Mouse (Mus musculus) telencephalon, adult 2 months (tissue): ENCODE data around the gene Plac1.

Experiments used
- DNase-seq: peaks from one replicate; pipeline ENCODE4 v3.0.0-alpha.2; 2011; ENCODE audit warnings: low read depth, low spot score

Gene Plac1

DNA sequence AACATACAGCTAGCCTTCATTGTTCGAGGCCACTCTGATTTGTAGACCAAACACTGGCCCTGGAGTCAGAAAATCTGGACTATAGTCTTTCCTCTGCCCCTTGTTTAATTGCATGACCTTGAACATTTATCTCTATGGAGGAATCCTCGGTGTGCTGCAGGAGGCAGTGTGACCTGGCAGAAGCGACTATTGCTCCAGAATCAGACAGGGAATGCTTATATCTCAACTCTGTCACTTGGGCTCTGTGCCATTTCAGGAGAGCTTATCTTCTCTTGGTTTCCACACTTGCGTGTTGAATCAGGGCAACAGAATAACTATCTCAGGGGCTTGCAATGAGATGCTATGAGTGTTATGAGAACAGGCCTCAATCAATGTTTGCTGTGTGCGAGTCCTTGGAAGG lies 38.3 kb downstream of the Plac1 start:
- no peak for DNase-seq

DNA sequence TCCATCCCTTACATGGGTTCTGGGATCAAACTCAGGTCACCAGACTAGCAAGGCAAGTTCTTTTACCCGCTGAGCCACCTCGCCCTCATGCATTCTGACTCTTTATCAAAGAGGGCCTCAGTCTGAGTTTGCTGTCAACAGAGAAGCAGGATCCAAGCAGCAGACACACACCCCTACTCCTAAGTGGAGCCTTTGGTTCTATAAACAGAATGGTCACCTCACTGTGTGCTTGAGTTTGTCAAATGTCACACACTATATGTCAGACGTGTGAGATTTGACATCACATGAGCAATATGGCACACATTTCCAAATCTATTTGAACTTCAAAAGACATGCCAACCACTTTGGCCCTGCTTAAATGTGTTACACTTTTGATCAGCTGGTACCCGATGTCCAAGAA lies 42.2 kb downstream of the Plac1 start:
- DNase-seq = no peak

DNA sequence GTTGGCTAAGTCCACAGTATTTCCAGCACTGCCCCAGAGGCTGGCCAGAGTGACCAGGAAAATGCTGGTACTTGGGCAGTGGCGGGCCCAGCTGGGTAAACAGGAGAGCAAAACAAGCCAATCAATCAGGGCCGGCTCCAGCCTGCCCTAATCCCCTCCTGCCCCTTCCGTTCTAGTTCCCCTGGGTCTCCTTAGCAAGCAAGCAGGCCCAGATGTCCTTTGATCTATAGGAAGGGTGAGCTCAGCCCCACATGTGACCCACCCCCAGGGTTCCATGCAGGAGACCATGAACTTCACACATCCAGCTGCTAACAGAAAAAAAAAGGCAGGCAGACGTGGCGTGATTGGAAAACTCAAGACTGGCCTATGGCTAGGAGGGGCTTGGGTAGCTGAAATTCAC lies 43.5 kb downstream of the Plac1 start:
- no peak for DNase-seq

DNA sequence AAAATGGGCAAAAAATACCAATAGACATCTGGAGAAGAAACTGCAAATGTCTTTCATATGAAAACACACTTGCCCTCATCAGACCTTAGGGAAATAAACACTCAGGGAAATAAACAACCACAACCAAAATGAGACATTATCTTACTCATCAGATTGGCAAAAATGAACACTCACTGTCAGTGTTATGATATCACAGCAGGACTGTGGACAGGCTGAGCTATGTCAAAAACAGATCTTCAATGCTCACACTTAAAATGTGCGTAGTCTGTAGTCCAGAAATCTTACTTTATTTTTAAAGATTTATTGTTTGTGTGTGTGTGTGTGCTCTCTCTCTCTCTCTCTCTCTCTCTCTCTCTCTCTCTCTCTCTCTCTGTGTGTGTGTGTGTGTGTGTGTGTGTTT lies 51.2 kb downstream of the Plac1 start:
- DNase-seq = no peak

DNA sequence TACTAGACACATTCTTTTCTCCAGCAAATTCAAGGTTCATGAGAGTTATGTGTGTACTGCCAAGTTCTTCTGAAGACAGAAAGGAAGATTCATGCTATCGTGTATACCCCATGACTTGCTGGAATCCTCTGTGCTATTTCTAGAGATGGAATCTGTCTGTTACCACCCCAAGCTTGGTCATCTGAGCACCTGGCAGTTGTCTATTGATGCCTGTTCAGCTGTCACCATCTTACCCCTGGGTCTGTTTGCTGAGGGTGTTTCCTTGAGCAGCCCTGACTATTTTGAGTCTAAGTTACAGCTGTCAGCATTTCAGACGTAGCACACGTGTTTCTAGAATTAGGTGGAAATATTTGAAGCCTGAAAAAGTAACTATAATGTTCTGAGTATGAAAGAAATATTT lies 60.1 kb downstream of the Plac1 start:
- DNase-seq = no peak

DNA sequence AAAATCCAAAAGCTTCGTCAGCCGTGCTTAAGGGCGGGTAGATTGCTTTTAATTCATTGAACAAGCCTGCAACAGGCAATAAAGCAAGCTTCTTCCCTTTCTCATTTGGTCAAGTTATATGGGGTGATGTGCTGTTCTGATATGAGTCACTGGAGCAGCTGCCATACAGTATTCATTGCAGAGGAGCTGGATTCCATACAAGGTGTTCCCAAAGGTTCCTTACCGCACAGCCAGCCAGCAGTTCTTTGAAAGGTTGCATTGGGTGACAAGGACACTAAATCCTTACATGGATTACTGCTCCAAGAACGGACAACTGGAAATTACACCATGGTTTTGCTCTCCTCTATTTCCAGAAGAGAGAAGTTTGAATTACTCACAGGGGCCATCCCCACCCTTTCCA lies 63.6 kb downstream of the Plac1 start:
- no peak for DNase-seq

DNA sequence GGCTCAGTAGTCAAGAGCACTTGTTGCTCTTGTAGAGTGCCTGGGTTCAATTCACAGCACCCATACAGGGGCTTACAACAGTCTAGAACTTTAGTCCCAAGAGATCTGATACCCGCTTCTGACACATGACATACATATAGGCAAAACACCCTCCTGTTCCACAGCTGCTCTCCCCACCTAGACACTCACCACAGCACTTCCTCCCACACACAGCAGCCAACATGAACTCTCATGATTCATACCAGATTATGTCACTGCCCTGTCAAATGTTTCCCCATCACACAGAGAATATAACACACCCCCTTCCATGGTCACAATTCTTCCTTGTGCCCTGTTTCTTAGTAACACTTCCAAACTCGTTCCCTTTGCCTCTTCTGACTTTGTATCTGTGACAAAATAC lies 71.3 kb downstream of the Plac1 start:
- DNase-seq = no peak

DNA sequence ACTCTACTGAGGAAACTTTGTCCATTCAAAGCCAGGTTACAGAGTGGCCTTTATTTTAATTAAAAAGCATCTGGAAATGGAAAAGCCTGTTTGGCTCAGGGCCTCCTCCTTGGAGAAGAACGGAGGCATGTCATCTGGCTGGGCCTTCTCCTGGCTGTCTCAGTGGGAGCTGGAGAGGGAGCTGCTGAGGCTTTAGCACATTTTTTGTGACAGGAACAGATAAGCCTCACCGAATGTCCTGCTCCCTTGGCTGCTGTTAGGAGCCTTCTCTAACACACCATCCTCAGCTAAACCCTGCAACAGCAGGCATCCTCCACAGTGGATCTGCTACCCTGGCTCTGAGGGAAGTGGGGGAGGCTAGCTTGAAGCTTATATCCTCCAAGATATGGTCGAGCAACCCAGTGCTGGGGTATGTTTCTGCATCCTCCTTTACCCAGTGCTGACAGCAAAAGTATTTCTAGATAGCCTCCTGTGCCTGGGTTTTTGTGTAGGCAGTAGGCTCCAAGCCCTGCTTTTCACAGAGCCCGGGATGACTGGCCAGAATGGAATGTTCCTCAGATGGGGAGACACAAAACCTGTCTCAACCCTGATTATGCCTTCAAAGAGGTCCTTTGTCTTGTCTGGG lies 72.9 kb downstream of the Plac1 start:
- DNase-seq = no peak

DNA sequence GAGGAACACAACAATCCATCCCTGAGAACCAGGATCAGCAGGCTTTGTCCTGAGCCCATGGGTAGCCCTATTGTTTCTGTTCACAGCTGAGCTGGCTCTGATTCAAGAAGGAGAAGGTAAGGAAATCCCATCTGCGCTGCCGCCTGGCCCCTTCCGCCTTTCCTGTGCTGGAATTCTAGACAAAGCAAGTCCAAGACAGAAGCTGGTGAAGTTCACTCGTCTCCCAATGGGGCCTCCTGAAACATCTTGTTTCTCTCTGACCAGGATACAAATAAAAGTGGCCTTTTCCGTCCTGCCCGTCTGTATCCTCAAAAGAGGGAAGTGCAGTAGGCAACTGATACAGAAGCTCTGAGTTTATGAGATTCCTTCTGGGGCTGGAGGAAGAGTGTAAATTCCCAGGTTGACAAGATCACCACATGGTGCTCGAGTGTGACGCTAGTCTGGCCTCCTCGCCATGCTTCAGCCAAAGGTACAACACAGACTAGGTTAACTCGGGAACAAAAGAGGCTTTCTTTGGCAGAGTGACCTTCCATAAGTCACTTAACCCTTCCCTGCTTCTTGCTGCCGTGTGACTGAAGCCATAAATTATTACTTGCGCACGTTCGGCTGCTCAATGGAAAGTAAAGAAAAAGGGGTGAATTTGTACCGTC lies 73.5 kb downstream of the Plac1 start:
- DNase-seq = no peak

DNA sequence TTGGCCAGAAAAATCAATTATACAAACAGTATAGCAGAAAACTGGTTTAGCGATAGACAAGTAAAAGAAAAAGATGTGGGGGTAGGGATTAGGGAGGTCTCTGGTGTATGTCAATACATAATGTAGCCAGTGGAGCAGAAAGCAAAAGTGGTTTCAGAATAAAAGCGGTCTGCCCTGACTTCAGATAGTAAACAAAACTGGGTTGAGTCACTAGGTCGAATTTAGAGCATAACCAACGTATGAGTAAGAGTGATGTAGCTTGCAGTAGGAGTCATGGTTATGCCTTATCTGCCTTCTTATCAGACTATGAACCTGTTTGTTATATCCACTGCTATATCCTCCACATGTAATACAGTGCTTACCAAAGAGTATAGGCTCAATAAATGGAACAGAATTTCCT lies 77.3 kb downstream of the Plac1 start:
- no peak for DNase-seq

DNA sequence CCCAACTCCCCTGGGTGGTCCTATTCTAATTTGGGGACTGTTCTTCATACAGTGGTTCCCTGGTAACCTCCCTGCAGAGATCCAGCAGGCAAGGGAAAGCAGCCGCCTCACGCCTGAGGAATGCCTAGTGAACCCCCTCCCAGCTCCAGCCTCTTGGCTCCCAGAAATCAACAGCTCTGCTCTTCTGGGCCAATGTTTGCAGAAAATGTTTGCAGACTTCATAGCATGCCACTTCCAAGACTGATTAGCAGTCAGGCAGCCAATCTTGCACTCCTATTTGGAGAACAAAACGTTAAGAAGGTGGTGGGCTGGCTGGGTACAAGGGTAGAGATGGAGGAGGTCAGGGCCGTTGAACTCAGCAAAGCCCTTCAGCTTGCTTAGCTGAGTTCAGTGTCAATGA lies 78.3 kb downstream of the Plac1 start:
- no peak for DNase-seq

DNA sequence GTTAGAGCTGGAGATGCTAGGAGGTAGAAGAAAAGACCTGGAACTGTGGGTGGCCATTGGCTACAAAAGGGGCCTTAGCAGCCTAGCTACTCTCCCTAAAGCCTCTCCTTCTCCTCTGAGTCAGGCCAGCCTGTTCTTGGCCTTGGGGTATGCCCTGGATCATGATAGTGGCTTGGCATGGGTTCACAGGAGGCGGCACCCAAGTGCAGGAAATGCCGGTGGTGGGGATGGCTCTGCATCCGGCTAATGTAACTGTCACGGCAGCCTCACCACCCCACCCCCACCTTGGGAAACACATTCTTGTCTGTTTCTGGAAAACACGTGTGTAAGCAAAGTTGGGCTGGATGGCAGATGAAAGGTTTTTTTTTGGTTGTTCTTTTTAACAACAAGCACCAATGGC lies 78.8 kb downstream of the Plac1 start:
- DNase-seq = no peak

DNA sequence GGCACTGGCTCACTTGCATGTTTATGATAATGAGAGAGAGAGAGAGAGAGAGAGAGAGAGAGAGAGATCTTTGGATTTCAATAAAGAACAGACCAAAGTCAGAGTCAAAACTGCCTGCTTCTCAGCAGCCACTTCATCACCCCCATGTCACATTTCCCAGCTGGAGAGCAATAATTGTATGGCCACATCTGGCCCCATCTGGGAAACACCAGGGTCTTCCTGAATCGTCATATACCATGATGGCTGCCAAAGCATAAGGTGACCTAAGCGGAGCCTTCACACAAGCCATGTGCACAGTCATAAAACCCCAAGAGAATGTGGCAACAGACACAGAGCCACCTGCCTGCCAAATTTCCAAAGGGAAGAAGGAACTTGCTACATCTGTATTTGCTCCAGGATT lies 91.9 kb downstream of the Plac1 start:
- DNase-seq = no peak

DNA sequence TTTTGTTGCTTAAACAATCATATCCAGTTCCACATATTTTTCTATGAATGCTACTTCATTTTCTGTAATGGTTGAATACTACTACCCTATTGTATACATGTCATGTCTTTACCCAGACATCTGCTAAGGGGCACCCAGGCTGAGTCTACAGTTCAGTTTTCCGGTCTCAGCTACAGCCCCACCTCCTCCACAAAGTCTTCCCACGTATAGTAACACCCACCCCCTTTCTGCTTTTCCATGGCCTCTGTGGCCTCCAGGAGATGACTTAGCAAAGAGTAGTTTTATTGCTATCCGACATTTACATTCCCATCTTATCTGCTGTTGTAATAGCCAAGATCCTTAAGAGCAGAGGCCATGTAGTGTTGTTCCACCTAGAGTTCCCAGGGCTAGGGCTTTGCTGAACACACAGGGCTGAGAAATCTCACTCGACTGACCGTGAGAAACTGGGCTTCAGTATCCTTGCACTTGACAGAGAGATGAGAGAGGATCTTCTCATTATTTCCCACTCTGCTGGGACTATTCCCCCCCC lies 93.5 kb downstream of the Plac1 start:
- DNase-seq = no peak

DNA sequence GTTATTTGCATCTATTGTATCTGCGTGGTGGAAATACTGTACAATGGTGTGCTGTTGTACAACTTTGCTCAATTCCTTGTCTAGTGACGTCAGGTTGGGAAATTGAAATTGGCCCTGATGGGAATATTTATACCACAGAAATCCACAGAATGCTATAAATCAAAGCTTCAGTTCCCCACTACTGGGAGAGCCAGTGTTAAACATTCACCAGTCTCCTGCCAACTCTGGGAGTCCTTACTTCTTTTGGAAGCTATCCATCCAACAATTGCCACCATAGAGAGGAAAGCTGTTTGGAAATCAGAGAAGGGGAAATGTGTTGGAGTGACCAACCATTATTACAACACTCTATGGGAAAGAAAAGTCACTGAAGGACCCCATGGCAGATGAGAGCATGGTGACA lies 100.3 kb downstream of the Plac1 start:
- no peak for DNase-seq

DNA sequence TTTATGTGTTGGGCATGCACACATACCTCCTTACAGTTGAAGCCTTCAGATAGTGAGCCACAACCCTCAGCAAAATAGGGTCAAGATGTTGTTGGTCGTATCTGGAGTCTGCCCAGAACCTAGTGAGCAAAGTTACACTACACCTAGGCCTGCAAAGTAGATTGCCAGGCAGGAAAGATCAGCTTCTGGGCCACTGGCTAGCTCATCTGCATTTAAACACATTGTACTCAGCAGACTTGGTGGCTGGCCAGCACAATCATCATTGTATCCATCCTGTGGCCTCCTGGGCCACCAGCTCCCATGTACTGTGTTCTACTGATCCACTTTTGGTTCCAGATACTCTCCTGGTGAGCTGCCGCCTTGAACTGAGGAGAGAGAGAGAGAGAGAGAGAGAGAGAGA lies 102.8 kb downstream of the Plac1 start:
- no peak for DNase-seq

DNA sequence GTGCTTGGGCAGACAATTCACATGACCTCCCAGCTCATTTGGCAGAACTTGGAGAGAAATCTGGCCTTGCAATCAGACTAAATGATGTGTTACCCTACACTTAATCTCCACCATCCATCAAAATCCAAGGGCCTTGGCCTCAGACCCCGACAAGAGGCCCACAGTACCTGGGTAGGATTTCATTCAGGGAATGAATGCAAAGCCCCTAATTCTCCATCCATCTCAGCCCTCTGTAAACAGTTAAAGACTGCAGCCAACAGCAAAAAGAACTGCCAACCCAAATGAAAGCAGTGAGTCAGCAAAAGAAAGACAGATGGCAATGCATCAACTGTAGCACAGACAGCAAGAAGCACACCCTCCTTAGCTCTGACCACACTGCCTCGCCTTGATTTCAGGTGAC lies 110.4 kb downstream of the Plac1 start:
- DNase-seq = no peak

DNA sequence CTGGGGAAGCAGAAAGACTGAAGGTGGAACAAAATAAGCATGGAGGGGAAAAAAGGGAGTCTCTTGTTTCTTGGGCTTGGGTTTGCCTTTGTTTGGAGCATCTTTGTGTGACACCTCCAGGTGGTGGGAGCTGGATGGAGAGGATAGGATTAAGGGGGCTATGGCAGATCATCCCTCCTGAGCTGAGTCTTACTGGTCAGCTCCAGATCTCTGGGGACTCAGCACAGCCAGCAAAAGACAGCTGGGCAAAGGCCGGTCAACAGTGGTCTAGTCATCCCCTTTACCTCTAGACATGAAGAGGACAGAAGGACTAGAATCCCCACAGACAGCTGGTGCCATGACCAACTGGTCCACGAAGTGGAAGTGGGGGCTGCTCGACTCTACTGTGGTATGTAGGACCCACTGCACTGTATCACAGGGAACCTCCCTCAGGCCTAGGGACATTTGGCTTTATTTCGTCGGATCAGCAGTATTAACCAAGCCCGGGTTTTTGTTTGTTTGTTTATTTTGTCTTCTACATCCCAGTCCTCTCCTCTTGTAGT lies 113.3 kb downstream of the Plac1 start:
- no peak for DNase-seq

DNA sequence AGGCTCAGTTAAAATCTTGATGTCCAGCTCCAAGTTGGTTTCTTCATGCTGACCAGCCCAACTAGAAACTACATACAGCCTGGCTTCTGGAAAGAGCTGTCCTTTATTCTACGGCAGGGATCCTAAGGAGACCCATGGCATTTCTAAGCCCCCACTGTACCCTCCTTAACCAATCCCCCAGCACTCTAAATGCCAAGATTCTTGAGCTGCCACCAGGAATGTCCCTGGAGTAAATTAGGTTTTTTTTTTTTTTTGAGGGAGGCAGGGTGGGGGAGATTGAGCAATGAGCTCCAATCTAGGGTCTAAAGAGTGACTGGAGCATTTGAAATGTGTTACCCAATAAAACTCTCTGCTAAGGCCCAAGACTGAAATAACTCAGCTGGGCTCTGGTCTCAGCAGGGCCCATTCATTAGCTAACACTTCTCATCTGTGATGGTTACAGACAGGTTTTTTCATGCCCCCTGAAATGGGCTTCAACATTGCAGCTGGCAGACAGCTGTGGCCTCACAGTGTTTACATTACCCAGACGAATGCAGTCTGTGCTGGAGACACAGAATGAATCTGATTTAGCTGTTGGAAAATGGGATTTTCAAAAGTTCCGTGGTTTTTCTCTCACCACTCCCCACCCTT lies 114.0 kb downstream of the Plac1 start:
- no peak for DNase-seq

DNA sequence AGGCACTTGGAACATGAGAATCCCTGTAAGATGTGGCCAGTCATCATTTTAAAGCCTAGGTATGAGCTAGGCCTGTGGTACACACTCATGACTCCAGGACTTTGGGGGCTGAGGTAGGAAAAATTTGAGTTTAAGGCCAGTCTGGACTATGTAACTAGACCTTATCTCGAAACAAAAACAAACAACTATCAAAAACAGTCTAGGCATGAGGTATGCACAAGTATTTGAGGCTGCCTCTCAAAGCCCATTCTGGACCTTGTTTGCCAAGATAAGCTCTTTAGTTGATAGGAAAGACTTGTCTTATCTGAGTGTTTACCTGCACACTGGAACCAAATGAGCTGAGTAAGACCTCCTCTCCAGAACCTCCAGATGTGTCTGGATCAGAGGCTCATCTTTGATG lies 116.3 kb downstream of the Plac1 start:
- no peak for DNase-seq

DNA sequence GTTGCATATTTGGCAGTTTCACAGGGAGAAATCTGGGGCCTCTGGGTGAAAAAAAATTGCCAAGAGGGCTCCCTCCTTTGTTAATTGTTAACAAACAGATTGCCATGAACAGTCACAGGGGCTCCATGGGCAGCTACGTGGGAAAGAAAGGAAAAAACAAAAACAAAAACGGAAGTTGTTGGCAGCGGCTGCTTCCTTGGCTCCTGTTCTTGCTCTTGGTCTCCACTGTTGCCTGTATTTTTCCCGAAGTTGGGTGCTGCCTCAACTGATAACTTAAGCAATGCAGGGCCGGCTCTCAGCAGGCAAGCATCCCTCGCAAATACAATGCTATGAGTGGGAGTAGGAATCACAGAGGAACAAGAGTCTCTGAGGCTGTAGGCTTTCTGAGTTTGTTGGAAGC lies 121.3 kb downstream of the Plac1 start:
- no peak for DNase-seq

DNA sequence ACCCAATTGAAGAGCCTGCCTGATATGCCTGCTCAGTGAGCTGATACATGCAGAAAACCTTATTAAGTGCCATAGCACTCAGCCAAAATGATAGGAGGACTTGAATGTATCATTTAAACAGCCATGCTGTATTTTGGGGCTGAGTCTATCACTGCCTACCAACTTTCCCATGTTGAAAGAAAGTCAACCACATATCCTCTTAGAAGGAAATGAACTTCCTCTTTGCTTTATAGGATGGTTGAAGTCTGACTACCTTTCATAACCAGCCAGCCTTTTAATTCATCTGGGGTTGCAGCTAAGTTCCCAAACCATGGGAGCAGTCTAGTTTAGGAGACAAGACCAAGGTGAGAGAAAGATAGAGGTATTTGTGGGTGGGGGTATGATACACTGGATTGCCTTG lies 121.9 kb downstream of the Plac1 start:
- DNase-seq = no peak

DNA sequence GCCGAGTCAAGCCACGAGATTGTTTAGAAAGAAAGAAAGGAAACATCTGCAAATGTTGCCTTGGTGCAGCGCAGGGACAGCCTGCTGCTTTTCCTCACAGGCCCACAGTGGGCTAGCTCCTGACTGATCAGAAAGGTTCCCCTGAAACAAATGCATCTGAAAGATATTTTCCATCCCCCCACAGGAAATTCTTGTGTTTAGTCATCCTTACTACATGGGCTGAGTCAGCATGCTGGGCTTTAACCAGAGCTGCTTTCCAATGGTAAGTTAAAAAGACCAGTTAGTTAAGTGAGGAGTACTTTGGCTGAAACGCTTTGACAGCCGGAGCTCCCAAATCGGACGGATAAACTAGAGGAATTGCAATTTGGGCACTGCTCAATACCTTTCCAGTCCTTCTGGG lies 124.9 kb downstream of the Plac1 start:
- DNase-seq = no peak
